Mouse (Mus musculus): ENCODE data around the gene Flt1.

- TF ChIP-seq POLR2A (IDR thresholded peaks at IDR 0.05; ENCODE audit: borderline replicate concordance, low read depth, low read length) = no peak
- no peak for TF ChIP-seq CTCF (IDR thresholded peaks at IDR 0.05; ENCODE audit: low read depth, low read length)
Measured at GRCm38 (mm10) chr5:147742468-147743111, 16.8 kb upstream of the Flt1 start.
